Mouse (Mus musculus): ENCODE data around the gene Gstm6. TPM values are rescaled to one million over a fixed set of nuclear protein-coding genes. Genes with fewer than 3 reads are reported as not detected.

The Gstm6 gene
- total and polyA plus RNA-seq, 2 experiments from 2014 or later = 25.5 to 31.6 TPM

DNA sequence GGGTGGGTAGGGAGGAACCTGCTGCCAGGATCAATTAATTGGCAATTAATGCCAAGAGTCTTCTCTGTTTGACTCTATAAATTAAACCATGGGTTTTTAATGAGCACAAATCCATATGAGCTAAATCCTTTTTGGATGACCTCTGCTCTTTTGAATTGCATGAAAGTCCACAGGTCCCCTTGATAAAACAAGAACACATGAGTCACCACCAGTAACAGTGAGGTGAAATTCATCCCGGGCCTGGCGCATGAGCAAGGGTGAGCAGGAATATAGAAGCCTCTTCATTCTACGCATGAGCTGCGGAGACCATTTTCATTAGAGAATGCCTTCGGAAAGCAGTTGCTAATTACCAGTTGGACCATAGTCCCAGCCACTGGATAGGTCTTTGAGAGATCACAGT is 23.2 kb downstream of the Gstm6 start:
- DNase-seq (ENCODE audit: low spot score) (no peak), ATAC-seq (ENCODE audit: low FRiP score) (no peak)
- no peaks in the 10 kb centered on the region for H3K27me3 ChIP-seq (ENCODE audit: insufficient read depth, low read length)
- H3K36me3 ChIP-seq (ENCODE audit: insufficient read depth, low read length) = no peaks in the 10 kb centered on the region
- H3K4me3 ChIP-seq (ENCODE audit: low read depth, low read length) = no peak overlapping the region
- no peak overlapping the region for H3K27ac ChIP-seq (ENCODE audit: low read depth, low read length)
- H3K9ac ChIP-seq (replicated peaks; ENCODE audit: low read length, poor library complexity, severe bottlenecking) = no peak overlapping the region
- TF ChIP-seq CTCF (IDR thresholded peaks at IDR 0.05) = no peak
- no peak overlapping the region for H3K4me2 ChIP-seq (ENCODE audit: low read depth, low read length, poor library complexity, severe bottlenecking)
- no peaks in the 10 kb centered on the region for H3K9me3 ChIP-seq (ENCODE audit: low read length)
- 97% methylated on average over 5 of the region's 5 CpGs for WGBS
- H3K4me1 ChIP-seq (ENCODE audit: insufficient read depth, low read length) = no peaks in the 10 kb centered on the region

DNA sequence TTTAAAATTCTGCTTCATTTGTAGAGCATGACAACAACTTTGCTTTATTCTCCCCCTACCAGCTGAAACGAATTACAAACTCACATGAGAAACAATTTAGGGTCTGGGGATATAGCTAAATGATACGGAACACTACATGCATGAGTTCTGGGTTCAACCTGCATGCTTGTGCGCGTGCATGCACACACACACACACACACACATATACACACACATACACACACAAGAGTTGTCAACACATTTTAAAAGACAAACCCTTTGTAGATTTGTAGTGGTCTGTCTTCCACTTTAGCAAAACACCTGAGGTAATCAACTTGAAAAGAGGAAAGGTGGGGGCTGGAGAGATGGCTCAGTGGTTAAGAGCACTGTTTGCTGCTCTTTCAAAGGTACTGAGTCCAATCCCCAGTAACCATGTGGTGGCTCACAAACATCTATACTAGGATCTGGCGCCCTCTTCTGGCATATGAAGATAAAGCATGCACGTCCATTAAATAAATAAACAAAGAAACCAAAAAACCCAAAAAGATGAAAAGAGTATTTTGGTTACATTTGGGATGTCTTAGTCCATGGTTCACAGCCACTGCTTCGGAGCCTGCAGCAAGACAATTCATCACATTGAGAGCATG is 25.7 kb downstream of the Gstm6 start:
- Histone ChIP-seq H3K27ac (ENCODE audit: low read depth, low read length) (no peak overlapping the region), H3K36me3 (ENCODE audit: insufficient read depth, low read length) (no peaks in the 10 kb centered on the region), H3K9me3 (ENCODE audit: low read length) (no peaks in the 10 kb centered on the region), H3K4me3 (ENCODE audit: low read depth, low read length) (no peak overlapping the region), H3K4me1 (ENCODE audit: insufficient read depth, low read length) (no peaks in the 10 kb centered on the region), H3K27me3 (ENCODE audit: insufficient read depth, low read length) (no peaks in the 10 kb centered on the region), H3K4me2 (ENCODE audit: low read depth, low read length, poor library complexity, severe bottlenecking) (no peak overlapping the region), H3K9ac (replicated peaks; ENCODE audit: low read length, poor library complexity, severe bottlenecking) (no peak overlapping the region)
- peak; percentile 88 for TF ChIP-seq CTCF (IDR thresholded peaks at IDR 0.05)
- WGBS = 62% methylated on average over 7 of the region's 7 CpGs
- ATAC-seq (ENCODE audit: low FRiP score) = no peak
- DNase-seq (ENCODE audit: low spot score) = peak; percentile 77

DNA sequence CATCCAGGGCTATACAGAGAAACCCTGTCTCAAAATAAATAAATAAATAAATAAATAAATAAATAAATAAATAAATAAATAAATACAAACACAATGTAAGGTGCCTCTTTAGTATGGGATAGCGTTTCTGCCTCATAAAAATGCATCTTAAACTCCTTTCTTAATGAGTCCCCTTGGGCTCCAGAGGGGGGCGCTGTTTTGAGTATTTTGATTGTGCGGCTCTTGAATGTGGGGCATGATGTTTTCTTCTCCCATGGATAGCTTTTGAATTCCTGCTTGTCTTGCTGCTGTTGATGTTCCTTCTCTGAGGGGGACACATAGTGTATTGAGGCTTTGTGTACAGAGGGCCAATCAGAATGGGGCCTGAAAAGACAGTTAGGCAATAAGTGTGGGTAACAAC is 26.5 kb downstream of the Gstm6 start:
- no peak for DNase-seq (ENCODE audit: low spot score)
- Histone ChIP-seq H3K4me3 (ENCODE audit: low read depth, low read length) (no peak overlapping the region), H3K9me3 (ENCODE audit: low read length) (no peaks in the 10 kb centered on the region), H3K9ac (replicated peaks; ENCODE audit: low read length, poor library complexity, severe bottlenecking) (no peak overlapping the region), H3K27me3 (ENCODE audit: insufficient read depth, low read length) (no peaks in the 10 kb centered on the region), H3K4me2 (ENCODE audit: low read depth, low read length, poor library complexity, severe bottlenecking) (no peak overlapping the region), H3K36me3 (ENCODE audit: insufficient read depth, low read length) (no peaks in the 10 kb centered on the region), H3K27ac (ENCODE audit: low read depth, low read length) (no peak overlapping the region), H3K4me1 (ENCODE audit: insufficient read depth, low read length) (no peaks in the 10 kb centered on the region)
- peak; percentile 57 for TF ChIP-seq CTCF (IDR thresholded peaks at IDR 0.05)
- no peak for ATAC-seq (ENCODE audit: low FRiP score)
- WGBS = 83% methylated on average over 3 of the region's 3 CpGs

DNA sequence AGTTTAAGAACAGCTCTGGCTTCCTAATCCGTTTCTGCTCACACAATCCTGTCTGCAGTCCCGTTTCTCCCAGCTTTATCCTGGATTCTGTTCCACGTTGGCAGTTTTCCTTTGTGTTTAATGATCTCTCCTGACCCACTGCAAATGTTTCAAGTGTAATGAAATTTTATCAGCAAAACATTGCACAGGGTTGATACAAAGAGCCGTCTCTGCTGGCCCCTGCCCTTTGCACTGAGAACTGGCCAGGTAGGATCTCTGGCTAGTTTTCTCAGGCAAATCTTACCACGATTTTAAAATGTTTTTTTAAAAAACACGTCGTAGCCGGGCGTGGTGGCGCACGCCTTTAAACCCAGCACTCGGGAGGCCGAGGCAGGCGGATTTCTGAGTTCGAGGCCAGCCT is 26.9 kb downstream of the Gstm6 start:
- no peaks in the 10 kb centered on the region for H3K36me3 ChIP-seq (ENCODE audit: insufficient read depth, low read length)
- WGBS = 76% methylated on average over 15 of the region's 15 CpGs
- H3K4me2 ChIP-seq (ENCODE audit: low read depth, low read length, poor library complexity, severe bottlenecking) = no peak overlapping the region
- H3K27ac ChIP-seq (ENCODE audit: low read depth, low read length) = no peak overlapping the region
- no peaks in the 10 kb centered on the region for H3K4me1 ChIP-seq (ENCODE audit: insufficient read depth, low read length)
- no peak for TF ChIP-seq CTCF (IDR thresholded peaks at IDR 0.05)
- no peak overlapping the region for H3K4me3 ChIP-seq (ENCODE audit: low read depth, low read length)
- no peak overlapping the region for H3K9ac ChIP-seq (replicated peaks; ENCODE audit: low read length, poor library complexity, severe bottlenecking)
- H3K9me3 ChIP-seq (ENCODE audit: low read length) = no peaks in the 10 kb centered on the region
- no peak for DNase-seq (ENCODE audit: low spot score)
- no peak for ATAC-seq (ENCODE audit: low FRiP score)
- H3K27me3 ChIP-seq (ENCODE audit: insufficient read depth, low read length) = no peaks in the 10 kb centered on the region

DNA sequence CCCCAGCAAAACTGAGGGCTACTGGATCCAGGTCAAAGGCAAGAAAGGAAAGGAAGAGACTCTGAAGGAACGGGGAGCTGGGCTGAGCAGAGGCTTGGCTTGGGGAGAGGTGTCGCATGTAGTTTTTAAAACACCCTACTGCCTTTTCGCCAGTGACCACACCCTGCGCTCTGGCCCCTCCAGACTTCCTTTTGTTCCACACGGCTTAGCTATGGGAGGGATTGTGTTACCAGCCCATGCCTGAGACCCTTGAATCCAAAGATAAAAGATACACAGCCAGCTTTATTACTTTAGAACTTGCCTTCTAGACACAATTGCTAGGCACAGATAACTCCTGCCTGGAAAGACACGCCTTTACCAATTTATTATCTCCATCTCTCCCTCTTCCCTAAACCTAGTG is 37.6 kb downstream of the Gstm6 start:
- Histone ChIP-seq H3K27me3 (ENCODE audit: insufficient read depth, low read length) (no peaks in the 10 kb centered on the region), H3K4me3 (ENCODE audit: low read depth, low read length) (no peak overlapping the region), H3K4me1 (ENCODE audit: insufficient read depth, low read length) (no peaks in the 10 kb centered on the region), H3K9ac (replicated peaks; ENCODE audit: low read length, poor library complexity, severe bottlenecking) (no peak overlapping the region), H3K4me2 (ENCODE audit: low read depth, low read length, poor library complexity, severe bottlenecking) (no peak overlapping the region), H3K9me3 (ENCODE audit: low read length) (no peaks in the 10 kb centered on the region), H3K27ac (ENCODE audit: low read depth, low read length) (no peak overlapping the region), H3K36me3 (ENCODE audit: insufficient read depth, low read length) (no peaks in the 10 kb centered on the region)
- 62% methylated on average over 6 of the region's 6 CpGs for WGBS
- TF ChIP-seq CTCF (IDR thresholded peaks at IDR 0.05) = no peak
- ATAC-seq (ENCODE audit: low FRiP score) (no peak), DNase-seq (ENCODE audit: low spot score) (no peak)

DNA sequence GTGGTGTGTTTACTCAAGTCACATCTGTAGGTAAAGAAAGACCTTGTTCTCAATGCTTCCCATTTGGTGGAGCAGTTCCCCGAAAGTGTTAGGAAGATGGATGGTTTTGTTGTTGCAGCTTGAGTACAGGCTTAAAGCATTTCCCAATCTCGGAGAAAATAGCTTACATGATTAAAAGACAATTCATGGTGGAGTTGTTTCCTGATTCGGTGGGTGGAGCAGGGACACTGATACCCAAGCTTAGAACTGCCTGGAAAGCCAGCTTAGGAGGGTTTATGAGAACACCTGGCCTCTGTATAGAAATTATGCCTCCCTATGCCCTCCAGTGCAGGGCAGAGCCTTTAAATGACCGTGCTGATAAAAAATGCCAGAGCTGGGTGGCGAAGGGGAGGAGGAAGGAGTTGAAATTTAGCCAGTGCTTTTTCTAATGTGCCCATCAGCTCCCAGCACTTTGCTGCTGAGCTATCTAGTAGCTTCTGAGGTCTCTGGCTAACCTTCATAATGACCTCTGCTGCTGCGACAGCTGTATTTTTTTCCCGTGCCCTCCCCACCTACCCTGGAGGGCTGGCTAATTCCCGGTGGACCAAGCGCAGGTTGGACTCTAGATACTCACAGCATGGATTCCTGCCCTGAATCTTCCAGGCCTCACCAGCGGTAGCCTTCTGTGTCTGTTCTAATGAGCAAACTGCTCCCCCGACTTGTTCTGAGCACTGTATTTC is 42.4 kb downstream of the Gstm6 start:
- no peak for ATAC-seq (ENCODE audit: low FRiP score)
- TF ChIP-seq CTCF (IDR thresholded peaks at IDR 0.05) = no peak
- no peak overlapping the region for H3K27ac ChIP-seq (ENCODE audit: low read depth, low read length)

More for the DNA sequence above, 42.4 kb downstream of the Gstm6 start:
- H3K9me3 ChIP-seq (ENCODE audit: low read length) = no peaks in the 10 kb centered on the region
- no peak overlapping the region for H3K4me3 ChIP-seq (ENCODE audit: low read depth, low read length)
- no peaks in the 10 kb centered on the region for H3K4me1 ChIP-seq (ENCODE audit: insufficient read depth, low read length)
- H3K36me3 ChIP-seq (ENCODE audit: insufficient read depth, low read length) = 0 out of 2 replicates have a peak, but pooled peaks cover 8% of the 10 kb centered on the region
- H3K4me2 ChIP-seq (ENCODE audit: low read depth, low read length, poor library complexity, severe bottlenecking) = no peak overlapping the region
- no peaks in the 10 kb centered on the region for H3K27me3 ChIP-seq (ENCODE audit: insufficient read depth, low read length)
- no peak overlapping the region for H3K9ac ChIP-seq (replicated peaks; ENCODE audit: low read length, poor library complexity, severe bottlenecking)
- WGBS = 74% methylated on average over 11 of the region's 11 CpGs
- no peak for DNase-seq (ENCODE audit: low spot score)
